Mouse (Mus musculus): ENCODE measurements around the gene Hist1h2af. TPM values are rescaled to one million over a fixed set of nuclear protein-coding genes. Genes with fewer than 3 reads are reported as not detected.
"Not testable (repeated sequence)": the region's sequence is repeated elsewhere in the genome, so short reads cannot be mapped to it uniquely, and the experiment has no call there.

Gene Hist1h2af
- polyA plus RNA-seq, 1 experiment from 2014 or later, result 2.0 TPM

DNA sequence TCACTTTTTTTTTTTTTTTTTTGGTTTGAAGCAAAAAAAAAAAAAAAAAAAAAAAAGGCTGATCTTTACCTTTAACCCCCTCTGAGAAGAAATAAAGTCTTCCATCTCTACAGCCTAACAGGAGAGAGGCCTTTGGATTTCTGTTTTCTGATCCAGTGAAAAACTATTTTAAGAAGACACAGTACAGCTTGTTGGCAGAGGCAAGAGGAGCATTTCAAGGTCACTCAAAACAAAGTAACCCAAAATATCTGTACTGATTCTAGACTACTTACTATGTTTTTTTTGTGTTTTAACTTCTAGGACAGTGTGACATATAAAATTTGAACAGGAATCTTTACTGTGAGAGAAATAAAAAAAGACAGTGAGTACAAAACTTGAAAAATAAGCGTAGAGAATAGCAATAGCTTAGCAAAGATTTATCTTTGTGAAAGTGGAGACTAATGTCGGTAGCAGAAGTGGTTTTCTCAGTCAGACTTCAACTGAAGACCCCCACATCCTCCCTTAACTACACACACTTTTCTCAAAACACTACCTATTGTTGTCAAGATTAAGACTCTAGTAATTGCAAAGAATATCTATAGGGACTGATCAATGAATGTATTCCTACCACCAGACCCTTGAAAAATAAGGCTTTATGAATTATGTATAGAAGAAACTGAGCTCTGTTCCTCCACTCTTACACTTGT is 4.1 kb upstream of the Hist1h2af start:
- H3K9me3 ChIP-seq (replicated peaks; ENCODE audit: control insufficient read depth, low read length), result no peaks in the 10 kb centered on the region
- H3K27ac ChIP-seq (ENCODE audit: low read length), result peak overlapping the region; percentile 96
- no peak for ATAC-seq (ENCODE audit: low read depth)
- H3K4me3 ChIP-seq (ENCODE audit: low read depth, low read length), result peak overlapping the region; percentile 65
- peak overlapping the region; percentile 64 for H3K4me2 ChIP-seq (ENCODE audit: low read depth, low read length)
- WGBS (ENCODE audit: insufficient replicate concordance), result 18% methylated on average over 2 of the region's 2 CpGs
- peak overlapping the region; percentile 78 for H3K9ac ChIP-seq (ENCODE audit: low read depth, low read length)
- no peaks in the 10 kb centered on the region for H3K27me3 ChIP-seq (ENCODE audit: control insufficient read depth, insufficient read depth, low read depth, low read length)
- H3K4me1 ChIP-seq (ENCODE audit: control insufficient read depth, low read depth, low read length), result peaks cover 23% of the 10 kb centered on the region
- no peaks in the 10 kb centered on the region for H3K36me3 ChIP-seq (ENCODE audit: control insufficient read depth, insufficient read depth)

GRCm38 (mm10) chr13:23530181-23530900 is 3.4 kb upstream of the Hist1h2af start:
- peak overlapping the region; percentile 96 for H3K27ac ChIP-seq (ENCODE audit: low read length)
- peaks cover 20% of the 10 kb centered on the region for H3K4me1 ChIP-seq (ENCODE audit: control insufficient read depth, low read depth, low read length)
- no peak for ATAC-seq (ENCODE audit: low read depth)
- no peaks in the 10 kb centered on the region for H3K27me3 ChIP-seq (ENCODE audit: control insufficient read depth, insufficient read depth, low read depth, low read length)
- H3K9me3 ChIP-seq (replicated peaks; ENCODE audit: control insufficient read depth, low read length), result no peaks in the 10 kb centered on the region
- H3K9ac ChIP-seq (ENCODE audit: low read depth, low read length), result peak overlapping the region; percentile 78
- H3K4me3 ChIP-seq (ENCODE audit: low read depth, low read length), result peak overlapping the region; percentile 65
- WGBS (ENCODE audit: insufficient replicate concordance), result 0% methylated on average over 20 of the region's 20 CpGs
- peak overlapping the region; percentile 64 for H3K4me2 ChIP-seq (ENCODE audit: low read depth, low read length)
- H3K36me3 ChIP-seq (ENCODE audit: control insufficient read depth, insufficient read depth), result no peaks in the 10 kb centered on the region

GRCm38 (mm10) chr13:23530901-23531875 is 2.5 kb upstream of the Hist1h2af start, which contains the start of gene Hist1h4h:
Gene Hist1h4h (plus strand): TSS chr13:23531050.
- H3K27me3 ChIP-seq (ENCODE audit: control insufficient read depth, insufficient read depth, low read depth, low read length), result no peaks in the 10 kb centered on the region
- H3K9me3 ChIP-seq (replicated peaks; ENCODE audit: control insufficient read depth, low read length), result no peaks in the 10 kb centered on the region
- H3K27ac ChIP-seq (ENCODE audit: low read length), result peak within 1 kb of the TSS; percentile 96
- H3K36me3 ChIP-seq (ENCODE audit: control insufficient read depth, insufficient read depth), result no peaks in the 10 kb centered on the region
- H3K4me1 ChIP-seq (ENCODE audit: control insufficient read depth, low read depth, low read length), result peaks cover 15% of the 10 kb centered on the region
- peak within 1 kb of the TSS; percentile 78 for H3K9ac ChIP-seq (ENCODE audit: low read depth, low read length)
- WGBS (ENCODE audit: insufficient replicate concordance), result under 1% methylated on average over 55 of the region's 70 CpGs
- peak within 1 kb of the TSS; percentile 65 for H3K4me3 ChIP-seq (ENCODE audit: low read depth, low read length)
- ATAC-seq (ENCODE audit: low read depth), result peak; percentile 62
- H3K4me2 ChIP-seq (ENCODE audit: low read depth, low read length), result peak within 1 kb of the TSS; percentile 64

- H3K4me1 ChIP-seq (ENCODE audit: control insufficient read depth, low read depth, low read length), result peaks cover 22% of the 10 kb centered on the region
- no peaks in the 10 kb centered on the region for H3K27me3 ChIP-seq (ENCODE audit: control insufficient read depth, insufficient read depth, low read depth, low read length)
- H3K4me3 ChIP-seq (ENCODE audit: low read depth, low read length), result peak overlapping the region; percentile 65
- 15% methylated on average over 9 of the region's 9 CpGs for WGBS (ENCODE audit: insufficient replicate concordance)
- H3K9me3 ChIP-seq (replicated peaks; ENCODE audit: control insufficient read depth, low read length), result no peaks in the 10 kb centered on the region
- H3K36me3 ChIP-seq (ENCODE audit: control insufficient read depth, insufficient read depth), result no peaks in the 10 kb centered on the region
- peak overlapping the region; percentile 78 for H3K9ac ChIP-seq (ENCODE audit: low read depth, low read length)
- peak overlapping the region; percentile 96 for H3K27ac ChIP-seq (ENCODE audit: low read length)
- H3K4me2 ChIP-seq (ENCODE audit: low read depth, low read length), result peak overlapping the region; percentile 64
- ATAC-seq (ENCODE audit: low read depth), result no peak
Observed at GRCm38 (mm10) chr13:23532262-23533075, 1.2 kb upstream of the Hist1h2af start.

DNA sequence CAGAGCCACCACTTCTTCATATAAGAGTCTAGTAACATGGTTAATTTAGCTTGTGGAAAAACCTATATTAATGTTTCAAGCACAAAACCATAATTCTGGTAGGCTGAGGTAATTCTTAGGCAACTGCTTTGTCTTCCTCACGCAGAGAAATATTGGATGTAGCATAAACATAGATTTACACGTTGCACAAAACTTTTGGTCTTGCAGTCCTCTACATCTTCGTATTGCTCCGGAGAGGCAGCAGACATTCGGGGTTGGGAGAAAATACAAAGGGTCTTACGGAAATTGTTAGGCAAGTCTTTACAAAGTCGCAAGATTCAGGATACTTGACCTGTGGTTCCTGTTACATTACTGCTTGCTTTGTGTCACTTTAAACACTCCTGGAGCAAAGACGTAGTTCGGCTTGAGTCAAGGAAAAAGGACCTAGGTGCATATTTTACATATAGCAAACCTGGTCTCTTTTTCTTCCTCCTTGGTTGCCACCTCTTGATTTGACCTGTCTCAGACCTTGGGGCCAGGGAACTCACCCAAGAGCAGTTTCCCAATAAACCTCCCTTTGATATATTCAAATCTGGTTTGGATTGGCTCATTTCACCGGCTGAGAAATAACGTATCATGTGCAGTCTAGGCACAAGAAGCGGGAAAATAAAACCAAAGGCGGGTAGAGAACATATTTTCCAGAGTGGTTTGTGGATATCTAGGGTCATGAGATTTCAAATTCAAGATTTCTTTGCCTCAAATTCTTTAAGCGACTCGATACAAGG is 844 bp downstream of the Hist1h2af start:
- Histone ChIP-seq H3K27ac (ENCODE audit: low read length) (peak overlapping the region; percentile 96), H3K9ac (ENCODE audit: low read depth, low read length) (peak overlapping the region; percentile 78), H3K4me3 (ENCODE audit: low read depth, low read length) (peak overlapping the region; percentile 65), H3K36me3 (ENCODE audit: control insufficient read depth, insufficient read depth) (no peaks in the 10 kb centered on the region), H3K4me2 (ENCODE audit: low read depth, low read length) (peak overlapping the region; percentile 64), H3K9me3 (replicated peaks; ENCODE audit: control insufficient read depth, low read length) (no peaks in the 10 kb centered on the region), H3K4me1 (ENCODE audit: control insufficient read depth, low read depth, low read length) (peaks cover 22% of the 10 kb centered on the region), H3K27me3 (ENCODE audit: control insufficient read depth, insufficient read depth, low read depth, low read length) (no peaks in the 10 kb centered on the region)
- 0% methylated on average over 15 of the region's 15 CpGs for WGBS (ENCODE audit: insufficient replicate concordance)
- ATAC-seq (ENCODE audit: low read depth), result 0 out of 2 replicates have a peak, but pooled peaks have one; percentile 6

GRCm38 (mm10) chr13:23535137-23536075 is 1.7 kb downstream of the Hist1h2af start, which contains the start of gene Hist1h3g:
Gene Hist1h3g (plus strand): TSS chr13:23535422.
- Histone ChIP-seq H3K4me1 (ENCODE audit: control insufficient read depth, low read depth, low read length) (peaks cover 24% of the 10 kb centered on the region), H3K27ac (ENCODE audit: low read length) (peak within 1 kb of the TSS; percentile 96), H3K4me2 (ENCODE audit: low read depth, low read length) (peak within 1 kb of the TSS; percentile 64), H3K4me3 (ENCODE audit: low read depth, low read length) (peak within 1 kb of the TSS; percentile 65), H3K9ac (ENCODE audit: low read depth, low read length) (peak within 1 kb of the TSS; percentile 84)
- not testable (repeated sequence) for H3K9me3 ChIP-seq (replicated peaks; ENCODE audit: control insufficient read depth, low read length); H3K27me3 ChIP-seq (ENCODE audit: control insufficient read depth, insufficient read depth, low read depth, low read length); H3K36me3 ChIP-seq (ENCODE audit: control insufficient read depth, insufficient read depth)
- peak; percentile 81 for ATAC-seq (ENCODE audit: low read depth)
- WGBS (ENCODE audit: insufficient replicate concordance), result under 1% methylated on average over 42 of the region's 62 CpGs

Measured in liver, embryonic 16.5 days (tissue).